Mouse (Mus musculus) midbrain, embryonic 16.5 days (tissue): ENCODE results near the gene Sik2. TPM values are rescaled to one million over a fixed set of nuclear protein-coding genes. Genes with fewer than 3 reads are reported as not detected.

ENCODE experiments used
- ATAC-seq: fragments of 200-750 bp; cut with Nextera tagmentation; 2 replicates; pipeline ENCODE4 v1.8.0; 2017; ENCODE audit warnings: moderate TSS enrichment
- H3K27ac ChIP-seq: fragments of 300-500 bp; sonication (generic); 2 replicates; pipeline ENCODE4 v1.5.1; 2014; ENCODE audit warnings: mild to moderate bottlenecking, low read length, mixed read lengths
- H3K27me3 ChIP-seq: fragments of 300-500 bp; sonication (generic); 2 replicates; pipeline ENCODE4 v1.6.1; 2014; ENCODE audit warnings: low read depth, low read length, mixed read lengths; ENCODE audit not compliant: control insufficient read depth, insufficient read depth
- H3K36me3 ChIP-seq: fragments of 300-500 bp; sonication (generic); 2 replicates; pipeline ENCODE4 v1.6.1; 2014; ENCODE audit warnings: mild to moderate bottlenecking, low read length, moderate library complexity, mixed read lengths; ENCODE audit not compliant: control insufficient read depth, insufficient read depth
- H3K4me1 ChIP-seq: fragments of 300-500 bp; sonication (generic); 2 replicates; pipeline ENCODE4 v1.6.1; 2014; ENCODE audit warnings: mild to moderate bottlenecking, low read length, mixed read lengths; ENCODE audit not compliant: control insufficient read depth, insufficient read depth
- H3K4me2 ChIP-seq: fragments of 300-500 bp; sonication (generic); 2 replicates; pipeline ENCODE4 v1.6.1; 2014; ENCODE audit warnings: mild to moderate bottlenecking, low read length, mixed read lengths
- H3K4me3 ChIP-seq: fragments of 300-500 bp; sonication (generic); 2 replicates; pipeline ENCODE4 v1.5.1; 2014; ENCODE audit warnings: low read depth, mild to moderate bottlenecking, low read length, moderate library complexity, mixed read lengths
- H3K9ac ChIP-seq: fragments of 300-500 bp; sonication (generic); 2 replicates; pipeline ENCODE4 v1.6.1; 2014; ENCODE audit warnings: low read depth, low read length, mixed read lengths
- H3K9me3 ChIP-seq: fragments of 300-500 bp; sonication (generic); replicated peaks from 2 replicates; pipeline ENCODE4 v1.6.1; 2014; ENCODE audit warnings: mild to moderate bottlenecking, low read length, mixed read lengths; ENCODE audit not compliant: control insufficient read depth, poor library complexity, severe bottlenecking
- WGBS: fragments of 180-500 bp; shearing (Covaris S2); extraction: QIAGEN DNeasy Blood & Tissue Kit; methylation state at CpG from one replicate; pipeline ENCODE4 v1.1.7; 2014; 5-methylcytosine and 5-hydroxymethylcytosine counted together
- polyA plus RNA-seq: library from polyadenylated mRNA; unstranded; fragments of >200 nt; fragmentation: Nextera tagmentation; extraction: Ambion mirVana; gene quantifications from 2 replicates; pipeline ENCODE4 v1.2.1, GENCODE M21; 2015

Sik2 gene
- polyA plus RNA-seq, 1 experiment from 2014 or later, result 20.2 TPM

GRCm38 (mm10) chr9:51007726-51008067 is 1.2 kb downstream of the Sik2 start:
- 12% methylated on average over 10 of the region's 10 CpGs for WGBS
- no peaks in the 10 kb centered on the region for H3K36me3 ChIP-seq
- peaks cover 13% of the 10 kb centered on the region for H3K4me1 ChIP-seq
- H3K4me2 ChIP-seq, result peak overlapping the region; percentile 54
- no peak for ATAC-seq
- no peaks in the 10 kb centered on the region for H3K9me3 ChIP-seq
- peak overlapping the region; percentile 76 for H3K4me3 ChIP-seq
- no peaks in the 10 kb centered on the region for H3K27me3 ChIP-seq
- no peak overlapping the region; the same call in 1 of the 2 replicates for H3K27ac ChIP-seq
- peak overlapping the region; percentile 77 for H3K9ac ChIP-seq

- H3K4me1 ChIP-seq, result peaks cover 15% of the 10 kb centered on the region
- peak overlapping the region; percentile 31; the same call in 1 of the 2 replicates for H3K4me2 ChIP-seq
- no peaks in the 10 kb centered on the region for H3K27me3 ChIP-seq
- no peak overlapping the region for H3K27ac ChIP-seq
- no peak overlapping the region for H3K4me3 ChIP-seq
- H3K36me3 ChIP-seq, result no peaks in the 10 kb centered on the region
- whole genome bisulfite sequencing, result 4% methylated on average over 4 of the region's 4 CpGs
- no peaks in the 10 kb centered on the region for H3K9me3 ChIP-seq
- H3K9ac ChIP-seq, result no peak overlapping the region
- ATAC-seq, result no peak
Observed at GRCm38 (mm10) chr9:51006846-51007245, 2.0 kb downstream of the Sik2 start.

GRCm38 (mm10) chr9:51004062-51004461 is 4.8 kb downstream of the Sik2 start:
- Histone ChIP-seq H3K9ac (no peak overlapping the region), H3K4me3 (no peak overlapping the region), H3K27ac (no peak overlapping the region), H3K4me2 (no peak overlapping the region), H3K36me3 (no peaks in the 10 kb centered on the region), H3K9me3 (no peaks in the 10 kb centered on the region), H3K27me3 (no peaks in the 10 kb centered on the region), H3K4me1 (peaks cover 12% of the 10 kb centered on the region)
- no peak for ATAC-seq
- WGBS, result 92% methylated on average over 1 of the region's 1 CpGs

GRCm38 (mm10) chr9:50986677-50987076 is 22.2 kb downstream of the Sik2 start:
- no peaks in the 10 kb centered on the region for H3K9me3 ChIP-seq
- H3K4me2 ChIP-seq, result no peak overlapping the region
- H3K4me1 ChIP-seq, result peaks cover 4% of the 10 kb centered on the region; the same call in 1 of the 2 replicates
- 0 out of 2 replicates have a peak, but pooled peaks cover 2% of the 10 kb centered on the region for H3K36me3 ChIP-seq
- no peak overlapping the region for H3K9ac ChIP-seq
- H3K27ac ChIP-seq, result no peak overlapping the region
- ATAC-seq, result no peak
- H3K4me3 ChIP-seq, result no peak overlapping the region
- no peaks in the 10 kb centered on the region for H3K27me3 ChIP-seq

- Histone ChIP-seq H3K4me2 (no peak overlapping the region), H3K36me3 (0 out of 2 replicates have a peak, but pooled peaks cover 2% of the 10 kb centered on the region), H3K4me3 (no peak overlapping the region), H3K27me3 (no peaks in the 10 kb centered on the region), H3K4me1 (peaks cover 4% of the 10 kb centered on the region; the same call in 1 of the 2 replicates), H3K9me3 (no peaks in the 10 kb centered on the region), H3K27ac (no peak overlapping the region), H3K9ac (no peak overlapping the region)
- ATAC-seq, result no peak
- 6% methylated on average over 8 of the region's 8 CpGs for WGBS
Observed at GRCm38 (mm10) chr9:50986123-50986522, 22.8 kb downstream of the Sik2 start.

GRCm38 (mm10) chr9:50981499-50982190 is 27.2 kb downstream of the Sik2 start:
- Histone ChIP-seq H3K9me3 (no peaks in the 10 kb centered on the region), H3K4me2 (no peak overlapping the region), H3K4me1 (peaks cover 4% of the 10 kb centered on the region; the same call in 1 of the 2 replicates), H3K27ac (no peak overlapping the region), H3K9ac (no peak overlapping the region), H3K36me3 (no peaks in the 10 kb centered on the region), H3K4me3 (no peak overlapping the region), H3K27me3 (no peaks in the 10 kb centered on the region)
- 89% methylated on average over 4 of the region's 4 CpGs for WGBS
- ATAC-seq, result no peak

GRCm38 (mm10) chr9:50974631-50975030 is 34.2 kb downstream of the Sik2 start:
- no peaks in the 10 kb centered on the region for H3K27me3 ChIP-seq
- no peaks in the 10 kb centered on the region for H3K36me3 ChIP-seq
- WGBS, result 89% methylated on average over 7 of the region's 7 CpGs
- no peaks in the 10 kb centered on the region for H3K4me1 ChIP-seq
- H3K4me3 ChIP-seq, result no peak overlapping the region
- H3K4me2 ChIP-seq, result no peak overlapping the region
- no peak for ATAC-seq
- H3K27ac ChIP-seq, result no peak overlapping the region
- H3K9ac ChIP-seq, result no peak overlapping the region
- no peaks in the 10 kb centered on the region for H3K9me3 ChIP-seq

GRCm38 (mm10) chr9:50970413-50970812 is 38.5 kb downstream of the Sik2 start:
- H3K27ac ChIP-seq, result no peak overlapping the region
- no peaks in the 10 kb centered on the region for H3K36me3 ChIP-seq
- no peak overlapping the region for H3K9ac ChIP-seq
- H3K9me3 ChIP-seq, result no peaks in the 10 kb centered on the region
- WGBS, result 94% methylated on average over 4 of the region's 4 CpGs
- ATAC-seq, result no peak
- no peak overlapping the region for H3K4me2 ChIP-seq
- H3K4me1 ChIP-seq, result peaks cover 5% of the 10 kb centered on the region
- no peaks in the 10 kb centered on the region for H3K27me3 ChIP-seq
- no peak overlapping the region for H3K4me3 ChIP-seq

GRCm38 (mm10) chr9:50969266-50969665 is 39.6 kb downstream of the Sik2 start:
- Histone ChIP-seq H3K36me3 (no peaks in the 10 kb centered on the region), H3K9ac (no peak overlapping the region), H3K4me2 (no peak overlapping the region), H3K27ac (no peak overlapping the region), H3K9me3 (no peaks in the 10 kb centered on the region), H3K4me3 (no peak overlapping the region), H3K4me1 (peaks cover 6% of the 10 kb centered on the region), H3K27me3 (no peaks in the 10 kb centered on the region)
- WGBS, result 85% methylated on average over 3 of the region's 3 CpGs
- no peak for ATAC-seq
